In genomic region chr14:121220040-121220322, GRCm38 (mm10) we compare ENCODE assay signal across 10 mouse cellular contexts.
DNase-seq lines count a peak whose midpoint lies in the region; ATAC-seq and TF ChIP-seq lines count a peak whose summit lies in the region.
"Had no signal": no experiment of that assay in that cellular context is flagged by ENCODE, and none has a peak within 500 bp of the region (broad histone marks: within the 10 kb centered on the region; RNA-seq: fewer than 3 reads in every experiment).

No protein-coding gene starts in this region.

- H3K4me1 ChIP-seq in heart, embryonic 14.5 days (ENCODE audit: control insufficient read depth in 2 of 2, insufficient read depth in 2 of 2, low read length in 2 of 2): peaks cover 9 to 23% of the 10 kb centered on the region in 2 experiments
- H3K4me1 ChIP-seq in neural tube, embryonic 12.5 days: no peaks in the 10 kb centered on the region
- no peaks in the 10 kb centered on the region for H3K4me1 ChIP-seq in midbrain, embryonic 14.5 days (ENCODE audit: control insufficient read depth, insufficient read depth, low read length)
- H3K4me1 ChIP-seq in olfactory bulb, adult 2 months (ENCODE audit: control insufficient read depth, insufficient read depth, low read length): peaks cover 13% of the 10 kb centered on the region

- TF ChIP-seq CTCF in olfactory bulb, adult 2 months (IDR thresholded peaks at IDR 0.05; ENCODE audit: insufficient read depth, low read depth, low read length): no peak
- no peak for TF ChIP-seq CTCF in gastrocnemius, adult 2 months (IDR thresholded peaks at IDR 0.05)

- H3K27me3 ChIP-seq in heart, embryonic 14.5 days (ENCODE audit: control insufficient read depth, insufficient read depth, low read length): no peaks in the 10 kb centered on the region
- H3K27me3 ChIP-seq in neural tube, embryonic 12.5 days (replicated peaks): no peaks in the 10 kb centered on the region
- H3K27me3 ChIP-seq in midbrain, embryonic 14.5 days (ENCODE audit: control insufficient read depth, insufficient read depth, low read length): no peaks in the 10 kb centered on the region
- H3K27me3 ChIP-seq: CH12.LX had no signal

- no peak overlapping the region for H3K9ac ChIP-seq in heart, embryonic 14.5 days (ENCODE audit: low read length)
- H3K9ac ChIP-seq in neural tube, embryonic 12.5 days: no peak overlapping the region
- H3K9ac ChIP-seq in midbrain, embryonic 14.5 days (replicated peaks; ENCODE audit: low read length): no peak overlapping the region

- DNase-seq in heart, adult 8-10 months (ENCODE audit: low spot score): no peak
- no peak for DNase-seq in neural tube, embryonic 10.5 days (ENCODE audit: extremely low spot score, low spot score)
- DNase-seq in midbrain, embryonic 14.5 days: no peak
- DNase-seq in adrenal gland, postnatal 36 days: no peak
- DNase-seq in gastrocnemius, adult 2 months: no peak

- no peak overlapping the region for H3K4me2 ChIP-seq in heart, embryonic 14.5 days (ENCODE audit: low read length)
- H3K4me2 ChIP-seq in neural tube, embryonic 12.5 days (replicated peaks): no peak overlapping the region
- no peak overlapping the region for H3K4me2 ChIP-seq in midbrain, embryonic 14.5 days (ENCODE audit: low read length)

- TF ChIP-seq POLR2A in olfactory bulb, adult 2 months (IDR thresholded peaks at IDR 0.05; ENCODE audit: insufficient read depth, low read depth, low read length): no peak

- no peak overlapping the region for H3K27ac ChIP-seq in heart, embryonic 14.5 days (replicated peaks in 1 of 2; ENCODE audit: control insufficient read depth in 1 of 2, insufficient read depth in 1 of 2, low read depth in 2 of 2, low read length in 2 of 2)
- no peak overlapping the region for H3K27ac ChIP-seq in neural tube, embryonic 12.5 days
- no peak overlapping the region for H3K27ac ChIP-seq in midbrain, embryonic 14.5 days (replicated peaks; ENCODE audit: low read depth, low read length)
- H3K27ac ChIP-seq in olfactory bulb, adult 2 months (ENCODE audit: insufficient read depth, low read depth, low read length): 0 out of 2 replicates have a peak overlapping the region, but pooled peaks have one; percentile 27
- H3K27ac ChIP-seq in gastrocnemius, adult 2 months: no peak overlapping the region
- H3K27ac ChIP-seq: hindbrain, embryonic 10.5 days had no signal

- peaks cover 28% of the 10 kb centered on the region for H3K36me3 ChIP-seq in heart, embryonic 14.5 days (ENCODE audit: control insufficient read depth, insufficient read depth, low read length)
- H3K36me3 ChIP-seq in neural tube, embryonic 12.5 days: peaks cover 21% of the 10 kb centered on the region
- H3K36me3 ChIP-seq in midbrain, embryonic 14.5 days (ENCODE audit: control insufficient read depth, insufficient read depth, low read length): peaks cover 10% of the 10 kb centered on the region

- ATAC-seq in heart, embryonic 14.5 days (ENCODE audit: insufficient number of reproducible peaks, insufficient read depth, low FRiP score, low read depth): peak; percentile 13; the same call in 1 of the 2 replicates
- ATAC-seq in neural tube, embryonic 12.5 days (ENCODE audit: low FRiP score, low read depth): peak; percentile 35; the same call in 1 of the 2 replicates
- peak; percentile 44 for ATAC-seq in midbrain, embryonic 14.5 days (ENCODE audit: low FRiP score, low TSS enrichment)

- intact Hi-C loops in gastrocnemius, adult 2 months (cut with DNase I): loop anchor here (1.0 to 10.0 kb wide), 3 partner anchors 185 to 389 kb away; partner anchors contain the start of gene Farp1

- H3K9me3 ChIP-seq in heart, embryonic 14.5 days (ENCODE audit: control insufficient read depth, low read length): 0 out of 2 replicates have a peak, but pooled peaks cover 2% of the 10 kb centered on the region
- no peaks in the 10 kb centered on the region for H3K9me3 ChIP-seq in neural tube, embryonic 12.5 days
- no peaks in the 10 kb centered on the region for H3K9me3 ChIP-seq in midbrain, embryonic 14.5 days (ENCODE audit: control insufficient read depth, low read length)

- WGBS in heart, embryonic 14.5 days: 100% methylated on average over 1 of the region's 1 CpGs
- 94% methylated on average over 1 of the region's 1 CpGs for WGBS in neural tube, embryonic 12.5 days
- 96% methylated on average over 1 of the region's 1 CpGs for WGBS in midbrain, embryonic 14.5 days
- 68% methylated on average over 1 of the region's 1 CpGs for WGBS in olfactory bulb, adult 2 months

- no peak overlapping the region for H3K4me3 ChIP-seq in heart, embryonic 14.5 days (ENCODE audit: control insufficient read depth in 1 of 2, insufficient read depth in 1 of 2, low read depth in 1 of 2, low read length in 2 of 2)
- H3K4me3 ChIP-seq in neural tube, embryonic 12.5 days: no peak overlapping the region
- H3K4me3 ChIP-seq in midbrain, embryonic 14.5 days (replicated peaks; ENCODE audit: low read depth, low read length): no peak overlapping the region
- no peak overlapping the region for H3K4me3 ChIP-seq in olfactory bulb, adult 2 months (ENCODE audit: insufficient read depth, low read depth, low read length)
- H3K4me3 ChIP-seq in gastrocnemius, adult 2 months: no peak overlapping the region
- H3K4me3 ChIP-seq: hindbrain, embryonic 10.5 days had no signal
